Comparison of ENCODE assay signal across 8 mouse cellular contexts in the genomic region with DNA sequence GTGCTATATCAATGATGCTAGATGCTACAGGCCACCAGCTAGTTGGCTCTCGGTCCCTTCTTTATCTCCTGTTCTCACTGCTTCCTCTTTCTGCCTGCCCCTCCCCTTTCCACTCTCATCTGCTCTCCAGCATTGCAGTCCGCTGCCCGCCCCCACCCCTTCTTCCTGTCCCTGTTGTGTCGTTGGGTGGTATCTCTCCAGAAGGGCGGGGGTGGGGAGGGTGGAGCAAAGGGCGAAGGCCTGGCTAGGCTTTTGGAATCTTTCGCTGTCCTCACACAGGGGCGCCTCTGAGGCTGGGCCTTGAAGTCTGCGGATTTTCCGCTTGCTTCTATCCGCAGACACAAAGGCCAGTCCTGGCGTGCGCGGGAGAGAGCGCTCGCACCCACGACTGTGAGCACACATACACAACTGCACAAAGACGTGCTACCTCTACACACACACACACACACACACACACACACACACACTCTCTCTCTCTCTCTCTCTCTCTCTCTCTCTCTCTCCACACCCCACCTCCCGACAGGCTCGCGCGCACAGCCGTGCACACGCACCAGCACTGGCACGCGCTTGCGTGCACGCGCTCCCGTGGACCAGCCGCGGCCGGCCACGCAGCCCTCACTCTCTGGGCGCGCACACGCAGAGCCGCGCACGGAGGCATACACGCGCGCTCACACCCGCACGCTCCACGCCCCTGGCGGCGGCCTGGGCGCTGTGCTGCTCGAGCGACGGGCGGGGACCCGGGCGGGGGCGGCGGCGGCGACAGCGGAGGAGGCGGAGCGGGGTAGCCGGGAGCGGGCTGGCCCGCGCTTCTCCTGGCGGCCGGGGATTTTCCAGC. TPM values are rescaled to one million over a fixed set of nuclear protein-coding genes. Genes with fewer than 3 reads are reported as not detected.
DNase-seq lines count a peak whose midpoint lies in the region; ATAC-seq and TF ChIP-seq lines count a peak whose summit lies in the region.

TSS of gene Arrb1 (plus strand) at position 566 of the 835 bp plus-strand sequence.

- H3K4me1 ChIP-seq in G1E (ENCODE audit: insufficient read depth, low read depth, low read length), result peaks cover 85% of the 10 kb centered on the region
- peaks cover 27% of the 10 kb centered on the region for H3K4me1 ChIP-seq in forebrain, embryonic 14.5 days (ENCODE audit: control insufficient read depth, insufficient read depth, low read length)
- H3K4me1 ChIP-seq in lung, adult 2 months (ENCODE audit: control insufficient read depth, insufficient read depth, low read length), result peaks cover 28% of the 10 kb centered on the region
- peaks cover 56% of the 10 kb centered on the region for H3K4me1 ChIP-seq in neural tube, embryonic 15.5 days

- peak within 1 kb of the TSS; percentile 88 for H3K27ac ChIP-seq in forebrain, embryonic 14.5 days (ENCODE audit: low read depth, low read length)
- H3K27ac ChIP-seq in neural tube, embryonic 15.5 days (replicated peaks), result peak within 1 kb of the TSS; percentile 93

- peak; percentile 93 for DNase-seq in G1E (ENCODE audit: low spot score)
- DNase-seq in forebrain, embryonic 14.5 days (ENCODE audit: low spot score), result peak; percentile 89
- peak; percentile 83 to 87 for DNase-seq in heart, postnatal 10 days
- DNase-seq in large intestine, adult 2 months (ENCODE audit: low read depth, low spot score), result no peak
- peak; percentile 80 for DNase-seq in lung, adult 2 months
- peak; percentile 84 for DNase-seq in testis, postnatal 10 days (ENCODE audit: low spot score)

- no peaks in the 10 kb centered on the region for H3K27me3 ChIP-seq in G1E (ENCODE audit: insufficient read depth, low read length)
- H3K27me3 ChIP-seq in forebrain, embryonic 14.5 days (replicated peaks; ENCODE audit: control insufficient read depth, insufficient read depth, low read length), result no peaks in the 10 kb centered on the region
- H3K27me3 ChIP-seq in neural tube, embryonic 15.5 days (replicated peaks), result no peaks in the 10 kb centered on the region

- intact Hi-C loops in heart, postnatal 10 days (cut with DNase I), result no loop called here

- peaks cover 38% of the 10 kb centered on the region for H3K36me3 ChIP-seq in G1E (replicated peaks)
- H3K36me3 ChIP-seq in forebrain, embryonic 14.5 days (ENCODE audit: control insufficient read depth, insufficient read depth, low read length), result no peaks in the 10 kb centered on the region
- no peaks in the 10 kb centered on the region for H3K36me3 ChIP-seq in neural tube, embryonic 15.5 days

- TF ChIP-seq POLR2A in lung, adult 2 months (IDR thresholded peaks at IDR 0.05; ENCODE audit: borderline replicate concordance, extremely low read depth, low read depth, low read length), result peak; percentile 84; the same call in 1 of the 2 replicates

- ATAC-seq in G1E (ENCODE audit: extremely low read depth, insufficient number of reproducible peaks, low FRiP score, poor library complexity, severe bottlenecking), result peak; percentile 89
- peak; percentile 89 for ATAC-seq in cerebellum, adult (ENCODE audit: insufficient number of reproducible peaks, low FRiP score, low TSS enrichment)
- ATAC-seq in forebrain, embryonic 14.5 days, result peak; percentile 90
- ATAC-seq in neural tube, embryonic 15.5 days (ENCODE audit: low FRiP score), result peak; percentile 92

- H3K9me3 ChIP-seq in G1E (replicated peaks), result no peaks in the 10 kb centered on the region
- no peaks in the 10 kb centered on the region for H3K9me3 ChIP-seq in forebrain, embryonic 14.5 days (replicated peaks; ENCODE audit: control insufficient read depth, low read length)
- H3K9me3 ChIP-seq in neural tube, embryonic 15.5 days (replicated peaks), result no peaks in the 10 kb centered on the region

- peak within 1 kb of the TSS; percentile 86 for H3K4me3 ChIP-seq in G1E (ENCODE audit: low read depth, low read length)
- peak within 1 kb of the TSS; percentile 66 for H3K4me3 ChIP-seq in forebrain, embryonic 14.5 days (ENCODE audit: low read depth, low read length)
- peak within 1 kb of the TSS; percentile 75 for H3K4me3 ChIP-seq in lung, adult 2 months (replicated peaks; ENCODE audit: extremely low read depth, low read depth, low read length)
- peak within 1 kb of the TSS; percentile 66 for H3K4me3 ChIP-seq in neural tube, embryonic 15.5 days (replicated peaks)

- WGBS in forebrain, embryonic 14.5 days, result under 1% methylated on average over 51 of the region's 68 CpGs
- WGBS in large intestine, adult 2 months, result under 1% methylated on average over 66 of the region's 68 CpGs
- WGBS in lung, adult 2 months, result under 1% methylated on average over 68 of the region's 68 CpGs
- WGBS in neural tube, embryonic 15.5 days, result under 1% methylated on average over 67 of the region's 68 CpGs

- peak within 1 kb of the TSS; percentile 89 for H3K9ac ChIP-seq in forebrain, embryonic 14.5 days (ENCODE audit: low read length)
- peak within 1 kb of the TSS; percentile 75 for H3K9ac ChIP-seq in neural tube, embryonic 15.5 days (replicated peaks)

- TF ChIP-seq CTCF in G1E (IDR thresholded peaks at IDR 0.05; ENCODE audit: low read depth, low read length), result no peak
- TF ChIP-seq CTCF in lung, adult 2 months (IDR thresholded peaks at IDR 0.05; ENCODE audit: insufficient read depth, low read length), result peak; percentile 4; the same call in 1 of the 2 replicates

- peak within 1 kb of the TSS; percentile 88 for H3K4me2 ChIP-seq in forebrain, embryonic 14.5 days (ENCODE audit: low read length)
- H3K4me2 ChIP-seq in neural tube, embryonic 15.5 days, result peak within 1 kb of the TSS; percentile 83

RNA-seq across cellular contexts. Expression of gene Arrb1, which starts in this region (rescaled TPM):
- total RNA-seq in G1E (2014; fragmentation: Nextera tagmentation) (73.5 and 108 TPM in 2 replicates), G1E (2017) (73.8 and 84.8 TPM in 2 replicates)
- polyA plus RNA-seq in G1E (2012), result 33.4 and 60.6 TPM in 2 replicates
- polyA plus RNA-seq in forebrain, embryonic 14.5 days (2014; fragmentation: Nextera tagmentation; extraction: Ambion mirVana), result 6.0 and 6.5 TPM in 2 replicates
- 10 to 100 TPM; 25.0 to 33.3 TPM for total RNA-seq in heart, postnatal 10 days (2021)
- polyA plus RNA-seq in large intestine, adult 2 months (2012; rRNA removed), result 59.2 and 113 TPM in 2 replicates
- 131 and 161 TPM in 2 replicates for polyA plus RNA-seq in lung, adult 2 months (2012; rRNA removed)
- 15.1 and 16.6 TPM in 2 replicates for polyA plus RNA-seq in neural tube, embryonic 15.5 days (2015; fragmentation: Nextera tagmentation; extraction: Ambion mirVana)
